Mouse (Mus musculus) testis, adult 2 months (tissue): Measurements from ENCODE around the gene Wars2. TPM values are rescaled to one million over a fixed set of nuclear protein-coding genes. Genes with fewer than 3 reads are reported as not detected.

ENCODE experiments used
- H3K27ac ChIP-seq: fragments of 200-500 bp; 2 replicates; pipeline ENCODE4 v1.5.1; 2012; ENCODE audit warnings: low read depth, low read length; ENCODE audit not compliant: control insufficient read depth, insufficient read depth
- H3K27me3 ChIP-seq: fragments of 200-500 bp; 2 replicates; pipeline ENCODE4 v1.6.1; 2012; ENCODE audit warnings: mild to moderate bottlenecking, low read length, moderate library complexity; ENCODE audit not compliant: control insufficient read depth, insufficient read depth
- H3K36me3 ChIP-seq: fragments of 200-500 bp; 2 replicates; pipeline ENCODE4 v1.6.1; 2012; ENCODE audit warnings: mild to moderate bottlenecking, low read length; ENCODE audit not compliant: control insufficient read depth, insufficient read depth
- H3K4me1 ChIP-seq: fragments of 200-500 bp; 2 replicates; pipeline ENCODE4 v1.6.1; 2012; ENCODE audit warnings: low read length; ENCODE audit not compliant: control insufficient read depth, insufficient read depth
- H3K4me3 ChIP-seq: fragments of 200-500 bp; 2 replicates; pipeline ENCODE4 v1.5.1; 2012; ENCODE audit warnings: low read depth, mild to moderate bottlenecking, low read length, moderate library complexity, mixed read lengths; ENCODE audit not compliant: control insufficient read depth
- CTCF ChIP-seq: fragments of 200-500 bp; IDR thresholded peaks from 2 replicates; pipeline ENCODE4 v1.5.1; 2012; ENCODE audit warnings: low read depth, mild to moderate bottlenecking, inconsistent platforms, low read length, moderate library complexity; ENCODE audit not compliant: control insufficient read depth, insufficient read depth, insufficient replicate concordance
- POLR2A ChIP-seq: fragments of 200-500 bp; IDR thresholded peaks from 2 replicates; pipeline ENCODE4 v1.6.1; 2012; ENCODE audit warnings: low read depth, mild to moderate bottlenecking, inconsistent platforms, low read length, moderate library complexity; ENCODE audit not compliant: control insufficient read depth
- polyA plus RNA-seq: library from polyadenylated mRNA; depleted of rRNA; stranded (reverse); fragments of >200 nt; gene quantifications from 2 replicates; pipeline ENCODE4 v1.2.3, GENCODE M21; 2012

The Wars2 gene
- polyA plus RNA-seq, 1 experiment = 1.8 TPM

DNA sequence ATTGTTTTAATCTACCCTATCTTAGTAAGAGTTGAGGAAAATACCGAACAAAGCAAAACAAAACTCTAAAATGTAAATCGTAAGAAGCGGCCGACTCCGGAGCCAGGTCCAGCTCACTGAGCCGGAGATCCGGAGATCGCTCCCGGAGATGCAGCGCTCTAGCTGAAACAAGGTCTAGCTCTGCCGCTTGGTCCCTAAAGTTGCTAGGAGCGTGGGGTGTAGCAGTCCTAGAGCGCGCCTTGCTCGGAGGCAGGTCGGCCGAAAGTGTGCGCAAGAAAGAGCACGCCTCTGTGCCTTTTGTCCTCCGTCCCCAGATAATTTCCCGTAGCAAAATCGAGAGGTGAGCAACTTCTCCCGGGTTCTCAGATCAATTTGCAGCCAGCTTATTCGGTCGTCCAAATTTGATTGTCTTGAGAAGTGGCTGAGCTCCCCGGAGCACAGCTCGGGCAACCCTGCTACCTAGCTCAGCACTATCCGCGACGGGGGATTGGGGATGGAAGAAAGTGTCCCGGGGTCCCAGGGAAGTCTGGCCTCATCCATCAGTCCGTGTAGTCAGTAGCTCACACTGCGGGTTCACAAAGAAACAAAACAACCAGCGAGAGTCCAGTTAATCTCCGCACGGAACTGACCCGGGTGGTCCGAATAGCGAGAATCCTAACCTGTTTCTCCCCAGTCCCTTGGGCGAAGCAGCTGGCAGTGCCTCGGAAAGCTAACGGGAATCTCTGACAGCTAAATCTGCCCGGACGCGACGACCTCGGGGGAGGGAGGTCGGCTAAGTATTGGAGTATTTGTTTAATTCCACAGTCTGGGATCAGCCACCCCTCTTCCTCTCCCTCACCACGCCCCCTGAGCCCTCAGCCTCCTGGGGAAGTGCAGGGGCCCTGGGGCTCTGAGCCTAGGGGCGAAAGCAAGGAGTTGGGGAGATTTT is 100.2 kb downstream of the Wars2 start:
- Histone ChIP-seq H3K4me3 (no peak overlapping the region; the same call in 1 of the 2 replicates), H3K27ac (no peak overlapping the region), H3K4me1 (peaks cover 5% of the 10 kb centered on the region), H3K27me3 (peaks cover 7% of the 10 kb centered on the region), H3K36me3 (no peaks in the 10 kb centered on the region)
- no peak for TF ChIP-seq POLR2A
- TF ChIP-seq CTCF = no peak

DNA sequence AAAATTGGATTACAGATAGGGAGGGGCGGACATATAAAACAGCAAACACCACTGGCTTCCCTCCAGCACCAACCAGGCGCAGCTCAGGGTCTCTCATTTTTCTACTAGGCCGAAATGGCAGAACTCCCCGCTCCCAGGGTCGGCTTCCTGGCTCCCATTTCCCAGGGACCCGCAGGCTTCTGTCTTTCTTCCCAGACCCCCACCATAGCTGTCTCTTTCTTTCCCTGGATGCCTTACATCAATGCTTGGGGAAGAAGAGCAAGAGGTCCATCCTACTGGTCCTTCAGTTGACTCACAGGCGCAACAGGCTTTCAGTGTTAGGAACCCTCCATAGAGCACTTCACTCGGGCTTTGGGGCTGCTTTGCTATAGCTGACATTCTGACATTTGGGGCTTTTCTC is 101.6 kb downstream of the Wars2 start:
- Histone ChIP-seq H3K36me3 (no peaks in the 10 kb centered on the region), H3K4me3 (no peak overlapping the region), H3K4me1 (peaks cover 5% of the 10 kb centered on the region), H3K27me3 (peaks cover 7% of the 10 kb centered on the region), H3K27ac (no peak overlapping the region)
- TF ChIP-seq CTCF (no peak), POLR2A (no peak)

DNA sequence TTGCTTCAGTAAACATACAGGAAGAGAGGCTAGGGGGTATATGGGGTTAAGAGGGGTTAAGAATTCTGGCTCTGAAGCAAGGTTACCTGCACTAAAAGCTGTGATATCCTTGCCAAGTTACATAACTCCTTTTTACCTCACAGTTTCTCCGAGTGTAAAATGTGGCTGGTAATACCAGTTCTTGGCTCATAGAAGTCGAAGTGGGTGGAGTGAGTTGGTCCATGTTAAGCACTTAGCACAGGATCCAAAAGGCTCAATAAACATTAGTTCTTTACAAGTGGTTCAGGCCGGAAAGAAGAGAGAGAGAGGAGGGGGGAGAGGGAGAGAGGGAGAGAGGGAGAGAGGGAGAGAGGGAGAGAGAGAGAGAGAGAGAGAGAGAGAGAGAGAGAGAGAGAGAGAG is 104.5 kb downstream of the Wars2 start:
- no peak overlapping the region for H3K4me3 ChIP-seq
- no peak overlapping the region for H3K27ac ChIP-seq
- H3K36me3 ChIP-seq = no peaks in the 10 kb centered on the region
- peaks cover 6% of the 10 kb centered on the region for H3K4me1 ChIP-seq
- H3K27me3 ChIP-seq = peaks cover 12% of the 10 kb centered on the region
- TF ChIP-seq POLR2A (no peak), CTCF (no peak)

DNA sequence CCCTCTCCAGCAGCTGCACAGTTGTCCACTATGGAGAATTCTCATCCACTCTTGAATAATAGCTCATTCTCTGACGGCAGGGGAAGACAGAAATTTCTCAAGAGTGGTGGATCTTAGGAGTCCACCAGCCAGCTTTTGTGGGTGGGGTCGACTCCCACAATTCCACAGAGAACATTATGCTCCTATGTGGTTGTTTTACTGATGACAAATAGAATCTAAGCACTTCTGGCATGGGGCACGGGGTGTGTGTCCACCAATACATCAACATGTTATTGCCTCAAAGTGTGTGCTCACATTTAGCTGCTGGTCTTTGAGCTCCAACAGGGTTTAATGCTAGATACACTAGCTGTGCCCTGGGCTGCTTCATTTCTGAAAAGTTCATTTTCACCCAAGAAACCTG is 105.8 kb downstream of the Wars2 start:
- no peaks in the 10 kb centered on the region for H3K36me3 ChIP-seq
- H3K4me3 ChIP-seq = no peak overlapping the region
- no peak for TF ChIP-seq POLR2A
- no peak for TF ChIP-seq CTCF
- no peak overlapping the region for H3K27ac ChIP-seq
- H3K4me1 ChIP-seq = peaks cover 5% of the 10 kb centered on the region
- peaks cover 9% of the 10 kb centered on the region for H3K27me3 ChIP-seq

DNA sequence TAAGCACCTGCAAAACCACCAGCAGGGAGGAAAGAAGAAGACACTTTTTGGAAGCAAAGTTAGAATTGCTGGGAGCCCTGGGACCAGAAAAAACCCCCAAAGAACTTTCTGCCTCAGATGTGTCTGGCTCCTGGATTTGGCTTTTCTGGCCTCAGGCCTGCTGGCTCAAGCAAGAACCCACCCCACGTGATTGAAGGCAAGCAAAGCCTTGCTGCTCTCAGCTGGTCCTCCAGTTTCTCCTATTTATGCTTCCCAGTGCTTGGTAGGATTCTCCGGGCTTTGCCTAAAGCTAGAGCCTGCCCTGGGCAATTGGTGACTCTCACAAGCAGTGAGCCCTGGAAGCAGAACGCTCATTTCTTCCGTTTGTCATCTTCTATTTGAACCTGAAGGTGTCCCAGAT is 106.7 kb downstream of the Wars2 start:
- Histone ChIP-seq H3K4me1 (peaks cover 5% of the 10 kb centered on the region), H3K27me3 (peaks cover 9% of the 10 kb centered on the region), H3K36me3 (no peaks in the 10 kb centered on the region), H3K27ac (no peak overlapping the region), H3K4me3 (no peak overlapping the region)
- TF ChIP-seq POLR2A (no peak), CTCF (no peak)

DNA sequence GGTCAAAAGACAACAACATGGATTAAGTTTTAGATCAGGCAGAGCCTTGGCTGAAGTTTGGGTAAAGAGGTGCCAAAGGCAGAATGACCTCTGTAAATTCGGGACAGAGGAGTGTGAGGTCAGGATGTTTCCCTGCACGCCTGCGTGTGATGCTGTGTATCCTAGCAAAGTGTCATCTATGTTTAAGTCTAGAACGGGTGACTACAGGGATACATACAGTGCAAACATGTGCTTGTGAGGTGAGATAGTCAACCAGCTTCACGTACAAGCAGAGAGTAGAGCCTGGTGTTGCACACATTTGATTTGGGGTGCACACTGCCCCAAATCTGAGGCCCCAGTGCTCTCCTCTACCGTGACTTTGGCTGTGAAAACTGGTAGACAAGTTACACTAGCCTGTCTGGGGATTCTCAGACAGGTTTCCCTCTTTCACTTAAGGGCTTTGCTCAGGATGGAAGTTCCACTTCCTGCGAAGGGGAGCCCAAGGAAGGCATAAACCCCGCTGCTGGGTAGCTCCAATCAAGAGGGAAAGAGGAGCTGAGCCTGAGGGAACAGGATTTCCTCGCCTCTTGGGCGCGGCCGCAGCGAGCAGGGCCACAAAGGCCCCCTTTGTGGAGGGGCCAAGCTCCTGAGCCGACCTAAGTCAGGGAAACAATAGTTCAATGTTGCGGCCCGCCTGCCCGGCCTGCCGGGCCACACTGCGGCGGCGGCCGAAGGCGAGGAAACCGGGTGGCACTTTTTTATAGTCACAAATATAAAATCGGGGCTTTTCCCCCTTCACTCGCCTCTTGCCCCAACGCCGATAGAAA is 107.3 kb downstream of the Wars2 start:
- Histone ChIP-seq H3K4me1 (peaks cover 8% of the 10 kb centered on the region), H3K36me3 (no peaks in the 10 kb centered on the region), H3K4me3 (no peak overlapping the region), H3K27ac (no peak overlapping the region), H3K27me3 (peaks cover 11% of the 10 kb centered on the region)
- TF ChIP-seq POLR2A = no peak
- no peak for TF ChIP-seq CTCF
